Mouse (Mus musculus) embryonic fibroblast, embryonic 13.5 days (primary cell): ENCODE measurements around the gene Myo18a.

Source experiments
- CTCF ChIP-seq: IDR thresholded peaks from 2 replicates; pipeline ENCODE4 v1.5.1; 2011; ENCODE audit warnings: mild to moderate bottlenecking, control low read depth, low read length, moderate library complexity, borderline replicate concordance; ENCODE audit not compliant: insufficient read depth
- POLR2A ChIP-seq: IDR thresholded peaks from 2 replicates; pipeline ENCODE4 v1.6.1; 2011; ENCODE audit warnings: low read depth, mild to moderate bottlenecking, control low read depth, low read length, moderate library complexity

DNA sequence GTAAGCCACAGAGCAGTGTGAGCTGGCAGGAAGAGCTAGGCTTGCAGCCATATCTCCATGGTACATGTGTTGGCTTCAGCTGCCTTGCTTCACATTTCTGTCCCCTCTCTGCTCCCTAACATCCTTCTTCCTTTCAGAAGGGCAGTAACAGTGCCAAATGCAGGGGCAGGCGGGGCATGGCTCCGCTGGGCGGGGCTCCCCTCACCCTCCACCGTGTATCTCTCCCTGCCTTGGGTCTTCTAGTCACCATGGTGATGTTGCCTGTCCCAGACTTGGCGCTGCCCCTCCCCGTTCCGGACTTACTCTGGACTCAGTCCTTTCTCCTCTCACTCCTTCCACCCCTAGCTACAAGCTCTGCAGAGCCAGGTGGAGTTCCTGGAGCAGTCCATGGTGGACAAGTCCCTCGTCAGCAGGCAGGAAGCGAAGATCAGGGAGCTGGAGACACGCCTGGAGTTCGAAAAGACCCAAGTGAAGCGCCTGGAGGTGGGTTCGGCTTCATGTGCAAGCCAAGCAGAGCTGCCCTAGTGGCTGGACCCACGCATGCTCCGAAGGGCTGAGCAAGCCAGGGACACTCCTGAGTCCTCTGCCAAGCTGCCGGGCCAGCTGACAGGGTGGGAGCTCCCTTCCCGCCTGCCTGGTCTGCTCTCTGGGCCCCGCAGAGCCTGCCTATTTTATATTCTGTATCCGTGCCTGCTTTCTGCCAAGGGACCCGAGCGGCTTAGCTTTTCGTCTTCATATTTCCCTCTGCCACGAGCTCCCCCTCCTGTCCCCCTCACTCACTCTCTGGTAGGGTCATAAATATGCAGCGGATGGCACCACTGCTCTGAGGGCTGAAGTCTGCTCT, 87.6 kb downstream of the Myo18a start:
- no peak for TF ChIP-seq CTCF
- no peak for TF ChIP-seq POLR2A
